Mouse (Mus musculus): ENCODE measurements at regions not wholly inside any gene's neighbourhood (a gene's known extent, or its start where the extent isn't known, plus 50 kb on each side); places are given as distances from the start of the nearest gene placed in this dataset.

- DNase-seq (ENCODE audit: low spot score) (no peak), ATAC-seq (ENCODE audit: low FRiP score, low TSS enrichment) (no peak)
- 75% methylated on average over 4 of the region's 4 CpGs for WGBS
Observed at GRCm38 (mm10) chr15:40435156-40435555, 301.0 kb downstream of the 9330182O14Rik start.

GRCm38 (mm10) chr15:40436688-40437087 lies 302.5 kb downstream of the 9330182O14Rik start:
- Histone ChIP-seq H3K4me1 (replicated peaks; ENCODE audit: control insufficient read depth, insufficient read depth) (no peaks in the 10 kb centered on the region), H3K27me3 (ENCODE audit: control insufficient read depth, insufficient read depth, low read length) (no peaks in the 10 kb centered on the region), H3K4me3 (ENCODE audit: low read depth, low read length) (no peak overlapping the region), H3K9me3 (ENCODE audit: control insufficient read depth, low read length) (no peaks in the 10 kb centered on the region), H3K27ac (replicated peaks) (no peak overlapping the region), H3K9ac (ENCODE audit: low read length) (no peak overlapping the region), H3K4me2 (replicated peaks; ENCODE audit: low read depth) (no peak overlapping the region), H3K36me3 (ENCODE audit: control insufficient read depth, insufficient read depth, low read length) (no peaks in the 10 kb centered on the region)
- WGBS = 58% methylated on average over 3 of the region's 3 CpGs
- no peak for ATAC-seq (ENCODE audit: low FRiP score, low TSS enrichment)
- TF ChIP-seq CTCF (IDR thresholded peaks at IDR 0.05; ENCODE audit: low read depth) = no peak
- TF ChIP-seq EP300 (optimal IDR thresholded peaks at IDR 0.05) = no peak
- DNase-seq (ENCODE audit: low spot score) = no peak

More at GRCm38 (mm10) chr15:40435156-40435555, 301.0 kb downstream of the 9330182O14Rik start:
- Histone ChIP-seq H3K9ac (ENCODE audit: low read length) (no peak overlapping the region), H3K27ac (replicated peaks) (no peak overlapping the region), H3K4me1 (replicated peaks; ENCODE audit: control insufficient read depth, insufficient read depth) (no peaks in the 10 kb centered on the region), H3K36me3 (ENCODE audit: control insufficient read depth, insufficient read depth, low read length) (no peaks in the 10 kb centered on the region), H3K4me3 (ENCODE audit: low read depth, low read length) (no peak overlapping the region), H3K9me3 (ENCODE audit: control insufficient read depth, low read length) (no peaks in the 10 kb centered on the region), H3K27me3 (ENCODE audit: control insufficient read depth, insufficient read depth, low read length) (no peaks in the 10 kb centered on the region), H3K4me2 (replicated peaks; ENCODE audit: low read depth) (no peak overlapping the region)
- TF ChIP-seq CTCF (IDR thresholded peaks at IDR 0.05; ENCODE audit: low read depth) (no peak), EP300 (optimal IDR thresholded peaks at IDR 0.05) (no peak)

GRCm38 (mm10) chr15:40439827-40440226 lies 305.7 kb downstream of the 9330182O14Rik start:
- no peak overlapping the region for H3K4me3 ChIP-seq (ENCODE audit: low read depth, low read length)
- WGBS = 90% methylated on average over 1 of the region's 1 CpGs

GRCm38 (mm10) chr15:40448623-40449022 lies 314.5 kb downstream of the 9330182O14Rik start:
- Histone ChIP-seq H3K27me3 (ENCODE audit: control insufficient read depth, insufficient read depth, low read length) (no peaks in the 10 kb centered on the region), H3K9ac (ENCODE audit: low read length) (no peak overlapping the region), H3K4me2 (replicated peaks; ENCODE audit: low read depth) (no peak overlapping the region), H3K9me3 (ENCODE audit: control insufficient read depth, low read length) (no peaks in the 10 kb centered on the region), H3K27ac (replicated peaks) (no peak overlapping the region), H3K4me3 (ENCODE audit: low read depth, low read length) (no peak overlapping the region), H3K4me1 (replicated peaks; ENCODE audit: control insufficient read depth, insufficient read depth) (no peaks in the 10 kb centered on the region), H3K36me3 (ENCODE audit: control insufficient read depth, insufficient read depth, low read length) (no peaks in the 10 kb centered on the region)
- DNase-seq (ENCODE audit: low spot score) (no peak), ATAC-seq (ENCODE audit: low FRiP score, low TSS enrichment) (no peak)
- TF ChIP-seq EP300 (optimal IDR thresholded peaks at IDR 0.05) (no peak), CTCF (IDR thresholded peaks at IDR 0.05; ENCODE audit: low read depth) (no peak)
- 39% methylated on average over 1 of the region's 1 CpGs for WGBS

More at GRCm38 (mm10) chr15:40439827-40440226, 305.7 kb downstream of the 9330182O14Rik start:
- TF ChIP-seq EP300 (optimal IDR thresholded peaks at IDR 0.05) (no peak), CTCF (IDR thresholded peaks at IDR 0.05; ENCODE audit: low read depth) (no peak)
- ATAC-seq (ENCODE audit: low FRiP score, low TSS enrichment) = no peak
- H3K4me2 ChIP-seq (replicated peaks; ENCODE audit: low read depth) = no peak overlapping the region
- no peak overlapping the region for H3K27ac ChIP-seq (replicated peaks)
- H3K9me3 ChIP-seq (ENCODE audit: control insufficient read depth, low read length) = no peaks in the 10 kb centered on the region
- H3K27me3 ChIP-seq (ENCODE audit: control insufficient read depth, insufficient read depth, low read length) = no peaks in the 10 kb centered on the region
- DNase-seq (ENCODE audit: low spot score) = no peak
- no peaks in the 10 kb centered on the region for H3K36me3 ChIP-seq (ENCODE audit: control insufficient read depth, insufficient read depth, low read length)
- no peak overlapping the region for H3K9ac ChIP-seq (ENCODE audit: low read length)
- no peaks in the 10 kb centered on the region for H3K4me1 ChIP-seq (replicated peaks; ENCODE audit: control insufficient read depth, insufficient read depth)

GRCm38 (mm10) chr15:40453235-40453634 lies 319.1 kb downstream of the 9330182O14Rik start:
- Histone ChIP-seq H3K4me3 (ENCODE audit: low read depth, low read length) (no peak overlapping the region), H3K27me3 (ENCODE audit: control insufficient read depth, insufficient read depth, low read length) (no peaks in the 10 kb centered on the region), H3K4me1 (replicated peaks; ENCODE audit: control insufficient read depth, insufficient read depth) (no peaks in the 10 kb centered on the region)

GRCm38 (mm10) chr15:40475659-40476355 lies 341.6 kb downstream of the 9330182O14Rik start:
- no peak overlapping the region for H3K27ac ChIP-seq (replicated peaks)
- no peak for ATAC-seq (ENCODE audit: low FRiP score, low TSS enrichment)
- no peaks in the 10 kb centered on the region for H3K4me1 ChIP-seq (replicated peaks; ENCODE audit: control insufficient read depth, insufficient read depth)
- H3K4me2 ChIP-seq (replicated peaks; ENCODE audit: low read depth) = no peak overlapping the region
- H3K36me3 ChIP-seq (ENCODE audit: control insufficient read depth, insufficient read depth, low read length) = no peaks in the 10 kb centered on the region
- peak; percentile 23 for DNase-seq (ENCODE audit: low spot score)
- 22% methylated on average over 7 of the region's 7 CpGs for WGBS
- no peaks in the 10 kb centered on the region for H3K9me3 ChIP-seq (ENCODE audit: control insufficient read depth, low read length)
- no peak overlapping the region for H3K9ac ChIP-seq (ENCODE audit: low read length)
- H3K27me3 ChIP-seq (ENCODE audit: control insufficient read depth, insufficient read depth, low read length) = no peaks in the 10 kb centered on the region
- no peak for TF ChIP-seq EP300 (optimal IDR thresholded peaks at IDR 0.05)
- no peak for TF ChIP-seq CTCF (IDR thresholded peaks at IDR 0.05; ENCODE audit: low read depth)
- no peak overlapping the region for H3K4me3 ChIP-seq (ENCODE audit: low read depth, low read length)

More at GRCm38 (mm10) chr15:40453235-40453634, 319.1 kb downstream of the 9330182O14Rik start:
- Histone ChIP-seq H3K9ac (ENCODE audit: low read length) (no peak overlapping the region), H3K36me3 (ENCODE audit: control insufficient read depth, insufficient read depth, low read length) (no peaks in the 10 kb centered on the region), H3K27ac (replicated peaks) (no peak overlapping the region), H3K4me2 (replicated peaks; ENCODE audit: low read depth) (no peak overlapping the region), H3K9me3 (ENCODE audit: control insufficient read depth, low read length) (no peaks in the 10 kb centered on the region)
- DNase-seq (ENCODE audit: low spot score) (no peak), ATAC-seq (ENCODE audit: low FRiP score, low TSS enrichment) (no peak)
- WGBS = 62% methylated on average over 2 of the region's 2 CpGs
- TF ChIP-seq EP300 (optimal IDR thresholded peaks at IDR 0.05) (no peak), CTCF (IDR thresholded peaks at IDR 0.05; ENCODE audit: low read depth) (no peak)
